Mouse (Mus musculus) bone marrow macrophage, adult 2 months (primary cell): ENCODE measurements around the gene Ptprm.

ENCODE experiments used
- CTCF ChIP-seq: IDR thresholded peaks from 2 replicates; pipeline ENCODE4 v1.5.1; 2012; ENCODE audit warnings: low read depth, mild to moderate bottlenecking, low read length, moderate library complexity
- POLR2A ChIP-seq: IDR thresholded peaks from 2 replicates; pipeline ENCODE4 v1.6.1; 2012; ENCODE audit warnings: mild to moderate bottlenecking, low read depth, low read length, borderline replicate concordance

DNA sequence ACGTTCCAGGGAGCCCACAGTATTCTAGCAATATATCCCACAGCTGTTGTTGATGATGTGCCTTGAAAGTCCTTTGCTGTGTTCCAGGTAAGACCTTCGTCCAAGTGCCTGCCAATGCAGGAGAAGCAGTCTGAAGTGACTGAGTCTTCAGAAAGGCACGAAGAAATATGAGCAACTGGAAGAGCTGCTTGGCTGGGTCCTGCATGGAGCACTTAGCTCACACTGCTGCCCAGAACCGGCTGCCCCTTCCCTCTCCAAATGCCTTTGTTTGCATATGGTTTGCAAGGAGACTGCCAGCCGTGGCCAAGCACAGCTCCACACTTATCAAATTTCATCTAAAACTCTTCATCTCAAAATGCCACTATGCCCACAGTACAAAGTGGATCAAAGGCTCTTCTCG is 337.8 kb downstream of the Ptprm start:
- TF ChIP-seq POLR2A (no peak), CTCF (no peak)
